Mouse (Mus musculus): ENCODE results near the gene Ahsg.

Ahsg gene

DNA sequence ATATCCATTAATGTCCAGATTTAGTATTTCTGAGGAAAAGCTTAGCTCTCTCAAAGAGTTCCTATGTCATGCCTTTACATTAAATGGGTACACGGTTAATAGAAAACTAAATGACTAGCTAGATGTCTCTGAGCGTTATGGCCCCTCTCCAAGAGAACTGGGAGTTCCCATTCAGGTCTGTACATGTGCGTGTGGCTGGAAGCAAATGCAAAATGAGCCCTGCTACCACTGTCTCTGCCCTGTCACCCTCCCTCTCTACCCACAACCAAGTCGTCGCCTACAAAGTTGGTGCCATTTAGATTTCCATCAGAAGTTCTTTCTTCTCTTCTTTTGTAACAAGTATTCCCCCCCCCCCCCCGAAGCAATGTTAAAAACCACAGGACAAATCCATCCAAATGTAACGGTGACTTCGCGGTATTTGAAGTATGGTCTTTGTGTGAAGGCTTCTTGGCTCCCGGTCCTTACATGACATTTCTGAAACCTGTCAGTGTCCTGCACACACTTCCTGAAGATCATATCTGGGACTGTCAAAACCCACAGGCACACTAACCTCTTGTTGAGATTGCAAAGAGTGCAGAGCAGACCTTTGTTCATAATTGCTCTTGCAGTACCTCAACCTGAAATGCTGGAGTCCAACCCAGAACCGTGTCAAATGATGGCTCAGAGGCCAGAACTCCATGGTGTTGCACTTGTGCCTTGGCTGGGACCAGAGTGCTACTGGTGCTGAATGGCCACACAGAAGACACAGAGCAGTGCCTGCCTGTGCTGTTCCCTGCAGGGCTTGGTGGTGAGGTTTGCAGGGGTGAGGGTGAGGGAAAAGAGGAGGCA, at the start of gene Ahsg:
Gene Ahsg (plus strand): TSS at position 595 of the 828 bp plus-strand sequence.
- in situ Hi-C loops (cut with MseI, MboI): no loop called here

DNA sequence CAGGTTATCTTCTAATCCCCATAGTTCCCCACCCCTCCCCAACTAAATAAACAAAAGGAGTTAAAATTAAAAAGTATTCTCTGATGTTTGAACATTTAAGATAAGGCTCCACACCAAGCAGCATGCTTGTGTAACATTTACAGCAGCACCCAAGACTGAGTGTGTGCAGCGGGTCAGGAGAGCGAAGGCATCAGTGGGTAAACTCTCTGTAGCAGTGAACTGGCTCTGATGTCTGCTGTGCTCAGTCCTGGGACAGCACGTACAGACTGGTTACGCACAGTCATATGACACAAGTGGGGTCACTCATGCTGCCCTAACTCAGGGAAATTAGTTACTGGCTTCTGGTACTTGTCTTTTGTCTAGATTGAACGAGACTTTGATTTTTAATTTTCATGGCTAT, 48.2 kb upstream of the Ahsg start:
- in situ Hi-C loops (cut with MseI, MboI): no loop called here

DNA sequence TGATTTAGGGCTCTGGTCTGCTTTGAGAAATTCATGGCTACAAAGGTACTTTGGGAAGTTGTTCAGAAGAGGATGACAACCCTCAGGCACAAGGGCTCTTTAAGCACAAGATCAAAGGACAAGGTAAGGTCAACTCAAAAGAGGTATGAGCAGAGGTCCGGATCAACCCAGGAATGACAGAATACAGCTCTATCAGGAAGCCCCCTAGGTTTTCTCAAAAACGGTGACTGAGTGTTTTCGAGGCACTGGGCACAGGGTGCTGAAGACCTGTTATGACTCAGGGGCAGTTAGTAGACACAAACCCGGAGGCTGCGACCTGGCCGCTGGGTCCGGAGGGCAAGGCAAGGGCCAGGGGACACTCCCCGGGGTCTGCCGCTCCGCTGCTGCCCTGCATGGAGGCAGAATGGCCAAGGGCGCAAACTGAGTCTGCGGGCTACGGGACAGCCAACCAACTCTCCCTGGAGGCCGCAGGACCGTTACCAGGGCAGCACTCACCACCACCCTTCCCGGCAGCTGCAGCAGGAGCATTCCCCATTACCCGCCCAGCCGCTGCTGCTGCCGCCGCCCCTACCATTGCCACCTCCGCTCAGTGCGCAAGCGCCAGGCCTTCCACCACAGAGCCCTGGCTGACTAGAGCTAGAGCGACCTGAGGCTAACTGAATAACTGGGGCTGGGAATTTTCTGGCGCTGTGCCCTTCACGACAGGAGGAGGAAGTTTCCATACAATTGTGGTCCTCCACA, 46.8 kb upstream of the Ahsg start:
- in situ Hi-C loops (cut with MseI, MboI): no loop called here

- in situ Hi-C loops (cut with MseI, MboI): no loop called here
Measured at GRCm38 (mm10) chr16:22844834-22845233, 46.2 kb upstream of the Ahsg start.

DNA sequence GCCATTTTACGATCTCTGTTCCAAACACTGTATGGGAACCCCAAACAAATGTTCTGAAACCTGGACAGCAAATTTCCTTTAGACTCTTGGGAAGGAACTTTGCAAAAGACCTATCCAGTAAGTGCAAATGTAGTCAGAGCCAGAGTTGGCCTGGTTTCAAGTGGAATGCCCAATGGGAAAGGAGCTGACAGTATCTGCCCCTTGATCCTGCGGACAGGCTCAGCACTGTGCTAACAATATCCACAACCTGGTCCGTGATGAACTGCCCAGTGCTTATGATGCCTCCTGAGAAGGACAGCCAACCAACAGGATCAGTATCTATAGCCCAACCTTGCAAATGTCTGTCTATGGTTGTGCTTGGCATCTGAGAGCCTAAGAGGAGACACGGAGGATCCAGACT, 45.6 kb upstream of the Ahsg start:
- in situ Hi-C loops (cut with MseI, MboI): no loop called here

GRCm38 (mm10) chr16:22847686-22848085, 43.4 kb upstream of the Ahsg start:
- in situ Hi-C loops (cut with MseI, MboI): no loop called here

DNA sequence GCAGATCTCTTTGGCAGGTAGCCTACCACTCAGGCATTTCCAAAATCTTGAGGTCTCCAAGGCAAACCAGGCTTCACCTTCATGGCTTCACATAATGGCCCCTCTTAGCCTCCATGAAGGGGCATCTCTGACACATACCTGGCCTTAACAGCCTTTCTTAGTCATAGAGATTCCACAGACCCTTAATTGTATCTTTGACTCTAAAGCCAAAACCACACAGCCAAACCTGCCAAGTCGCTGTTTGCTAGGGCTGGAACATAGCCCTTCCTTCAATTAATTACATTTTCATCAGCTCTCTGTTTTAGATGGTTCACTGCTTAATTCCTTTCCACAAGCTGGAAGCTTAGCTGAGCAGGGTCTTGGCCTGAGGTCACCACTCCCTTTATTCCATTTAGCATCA, 42.7 kb upstream of the Ahsg start:
- in situ Hi-C loops (cut with MseI, MboI): no loop called here

DNA sequence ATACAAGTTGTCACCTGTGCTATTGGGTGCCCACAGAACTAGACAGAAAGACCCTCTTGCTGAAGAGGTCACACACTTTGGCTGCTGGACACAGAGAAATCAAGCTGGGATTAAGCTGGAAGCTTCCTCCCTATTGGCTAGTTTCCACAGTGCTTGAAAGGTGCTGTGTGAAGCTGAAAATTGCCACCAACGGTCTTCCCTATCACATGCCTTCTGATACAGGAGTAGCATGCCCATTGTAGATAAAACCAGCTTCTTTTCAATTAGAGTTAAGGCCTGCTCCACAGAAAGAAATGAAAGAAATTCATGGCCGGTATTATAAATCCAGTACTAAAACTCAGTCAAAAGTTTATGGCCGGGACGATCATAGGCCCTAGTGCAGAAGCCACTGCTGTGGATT, 38.4 kb upstream of the Ahsg start:
- in situ Hi-C loops (cut with MseI, MboI): no loop called here

- in situ Hi-C loops (cut with MseI, MboI): no loop called here
Measured at GRCm38 (mm10) chr16:22856773-22857172, 34.3 kb upstream of the Ahsg start.

DNA sequence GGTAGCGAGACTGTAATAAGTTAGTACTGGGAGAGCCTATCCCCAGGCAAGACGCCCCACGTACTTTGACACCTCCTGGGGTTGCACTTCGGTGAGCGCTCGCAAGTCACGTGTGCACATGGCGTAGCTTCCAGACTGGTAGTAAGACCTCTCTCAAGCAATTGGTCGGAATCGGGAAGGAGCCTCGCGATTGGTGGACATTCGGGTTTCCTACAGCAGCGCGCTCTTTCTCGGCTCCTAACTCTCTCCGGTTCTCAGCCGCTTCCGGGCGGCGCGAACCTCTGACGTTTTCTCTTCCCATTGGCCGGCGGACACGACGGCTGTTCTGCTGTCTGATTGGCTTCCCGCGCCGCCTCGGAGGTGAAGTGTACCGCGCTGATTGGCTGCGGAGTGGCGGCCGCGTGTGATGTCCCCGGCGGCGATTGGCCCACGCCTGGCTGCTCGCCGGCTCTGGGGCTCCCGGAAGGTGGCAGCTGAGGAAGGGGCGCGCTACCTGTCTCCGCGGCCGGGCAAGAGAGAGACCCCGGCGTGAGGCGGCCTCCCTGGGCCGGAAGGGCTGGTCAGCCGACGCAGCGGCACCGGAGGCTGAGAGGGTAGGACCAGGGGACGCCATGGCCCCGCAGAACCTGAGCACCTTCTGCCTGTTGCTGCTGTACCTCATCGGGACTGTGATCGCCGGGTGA, 33.5 kb upstream of the Ahsg start, which contains the start of the genes Tbccd1 and Dnajb11:
Gene Tbccd1 (minus strand): TSS at position 239 of the 683 bp plus-strand sequence.
Gene Dnajb11 (plus strand): TSS at position 415 of the 683 bp plus-strand sequence.
- in situ Hi-C loops (cut with MseI, MboI): no loop called here

DNA sequence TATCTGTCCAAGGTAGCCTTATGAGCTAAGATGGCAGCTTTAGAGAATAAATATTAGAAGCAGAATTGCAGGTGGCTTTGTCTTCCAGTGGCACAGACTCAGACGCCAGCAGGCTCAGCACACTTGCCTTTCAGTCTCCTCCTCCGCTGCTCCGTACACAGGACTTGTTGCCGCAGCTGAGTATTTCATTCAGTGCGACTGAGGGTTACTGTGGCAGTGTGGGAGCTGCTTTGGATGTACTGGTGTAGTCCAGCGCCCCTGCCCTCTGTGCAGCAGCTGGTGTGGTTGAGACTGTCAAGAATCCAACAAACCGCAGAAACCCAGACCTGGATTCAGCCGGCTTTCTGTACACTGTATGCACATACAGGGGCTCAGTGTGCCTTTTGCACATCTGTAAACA, 18.7 kb upstream of the Ahsg start:
- in situ Hi-C loops (cut with MseI, MboI): loop anchor here in 1 of 2 experiments (10.0 kb wide), 2 partner anchors 172 to 262 kb away; no protein-coding TSS in a partner anchor

DNA sequence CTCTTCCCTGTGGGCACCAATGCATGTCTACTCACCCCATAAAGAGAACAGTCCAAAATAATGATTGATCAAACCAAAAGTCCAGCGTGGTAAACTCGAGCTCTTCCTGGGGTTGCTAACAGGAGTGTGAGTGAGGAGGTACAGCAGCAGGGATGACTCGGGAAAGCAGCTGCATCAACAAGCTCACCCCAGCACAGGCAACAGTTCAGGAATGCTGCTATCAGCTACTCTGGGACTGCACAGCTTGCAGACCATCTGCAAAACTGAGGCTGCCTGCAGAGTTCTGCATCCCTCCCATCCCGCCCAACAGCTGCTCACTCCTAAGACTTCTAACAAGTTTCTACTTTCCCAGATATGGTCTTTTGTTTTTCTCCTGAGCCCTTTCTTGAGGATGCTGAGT, 17.7 kb upstream of the Ahsg start:
- in situ Hi-C loops (cut with MseI, MboI): loop anchor here in 1 of 2 experiments (10.0 kb wide), 2 partner anchors 171 to 261 kb away; no protein-coding TSS in a partner anchor

DNA sequence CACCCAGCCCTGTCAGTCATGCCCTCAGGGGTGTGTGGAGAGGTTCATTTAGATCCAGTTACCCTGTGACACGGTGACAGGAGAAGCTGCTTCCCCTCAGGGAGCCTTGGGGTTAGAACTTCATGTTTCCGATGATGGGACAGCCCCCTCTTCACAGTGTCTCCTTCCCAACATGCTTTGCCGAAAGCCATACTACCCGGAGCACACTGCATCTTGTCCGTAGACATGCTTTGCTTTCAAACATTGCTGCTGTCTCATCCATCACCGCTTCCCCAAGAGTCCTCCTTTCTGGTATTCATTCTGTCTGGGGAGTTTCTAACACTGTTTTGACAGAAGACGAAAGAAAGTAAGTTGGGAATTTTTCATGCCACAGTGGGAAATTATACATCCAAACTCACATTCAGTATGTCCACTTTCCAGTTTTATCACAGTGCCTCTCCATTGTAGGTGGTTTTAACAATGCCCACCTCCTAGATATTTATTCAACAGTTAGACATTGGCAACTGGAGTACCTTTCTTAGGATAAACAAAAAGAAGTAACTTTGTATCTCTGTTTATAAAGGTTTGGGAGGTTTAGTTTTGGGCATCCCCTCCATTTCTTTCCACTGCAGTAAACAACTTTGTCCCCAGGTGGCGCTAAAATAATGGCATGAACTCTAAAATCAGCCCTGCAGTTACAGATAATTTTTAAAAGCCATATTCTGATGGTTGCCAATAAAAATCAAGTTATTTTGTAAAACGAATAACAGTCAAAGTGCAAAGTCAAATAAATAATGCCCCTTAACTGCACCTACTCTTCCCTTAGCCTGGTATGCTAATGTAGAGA, 14.6 kb upstream of the Ahsg start:
- in situ Hi-C loops (cut with MseI, MboI): loop anchor here (5.0 to 10.0 kb wide), 4 partner anchors 76 to 258 kb away; partner anchors contain the start of gene Hrg (in 2 of the 2)

- in situ Hi-C loops (cut with MseI, MboI): loop anchor here (5.0 to 10.0 kb wide), 4 partner anchors 74 to 257 kb away; partner anchors contain the start of gene Hrg (in 2 of the 2)
Measured at GRCm38 (mm10) chr16:22877660-22878390, 13.3 kb upstream of the Ahsg start.

- in situ Hi-C loops (cut with MseI, MboI): loop anchor here (5.0 to 10.0 kb wide), 4 partner anchors 74 to 256 kb away; partner anchors contain the start of gene Hrg (in 2 of the 2)
Measured at GRCm38 (mm10) chr16:22878716-22879115, 12.4 kb upstream of the Ahsg start.

DNA sequence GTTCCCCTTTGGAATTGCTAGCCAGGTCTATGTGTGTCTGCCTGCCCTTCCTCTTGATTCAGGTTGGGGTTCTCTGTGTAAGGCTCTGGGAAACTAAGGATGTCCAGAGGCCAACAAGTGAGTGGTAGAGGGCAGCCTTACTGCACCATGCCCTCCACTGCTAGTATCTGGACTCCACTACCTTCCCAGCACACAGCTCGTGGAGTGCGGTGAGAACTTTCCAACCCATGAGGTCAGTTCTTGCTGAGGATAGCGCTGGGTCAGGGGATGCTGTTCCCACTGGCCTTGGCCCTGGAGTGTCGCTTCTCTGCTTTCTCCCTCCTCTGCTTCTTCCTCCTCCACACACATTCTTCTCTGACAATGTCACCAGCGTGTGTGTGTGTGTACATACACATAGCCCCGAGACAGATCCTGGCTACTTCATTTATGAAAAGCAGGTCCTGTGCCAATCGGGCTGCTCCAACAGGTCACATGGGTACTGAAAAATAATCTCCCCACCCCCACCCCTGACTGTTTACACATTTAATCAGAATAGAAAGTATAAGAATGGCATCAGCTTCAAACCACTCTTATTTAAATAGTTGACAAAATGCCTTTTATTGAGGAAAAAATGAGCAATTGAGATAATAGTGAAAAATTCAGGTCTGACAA, 11.0 kb upstream of the Ahsg start:
- in situ Hi-C loops (cut with MseI, MboI): loop anchor here (5.0 to 10.0 kb wide), 4 partner anchors 72 to 255 kb away; partner anchors contain the start of gene Hrg (in 2 of the 2)

GRCm38 (mm10) chr16:22880900-22881299, 10.2 kb upstream of the Ahsg start:
- in situ Hi-C loops (cut with MseI, MboI): no loop called here

DNA sequence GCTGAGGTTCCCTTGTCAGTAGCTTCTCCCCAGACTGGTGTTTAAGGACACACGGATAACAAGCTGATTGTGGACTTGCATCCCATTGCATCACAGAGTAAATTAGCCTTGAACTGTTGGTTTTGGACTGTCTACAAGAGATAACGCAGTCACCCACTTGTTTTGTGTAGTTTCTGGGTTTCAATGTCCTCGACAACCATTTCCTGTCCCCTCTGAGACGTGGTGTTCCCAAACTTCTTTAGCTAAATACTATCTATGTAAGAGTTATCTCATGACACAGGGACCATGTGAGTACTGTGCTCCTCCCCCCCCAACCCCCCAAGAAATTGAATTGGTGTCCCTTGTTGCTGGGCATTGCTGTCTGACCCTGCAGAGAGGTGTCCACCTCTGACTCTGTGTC, 9.6 kb upstream of the Ahsg start:
- in situ Hi-C loops (cut with MseI, MboI): no loop called here

DNA sequence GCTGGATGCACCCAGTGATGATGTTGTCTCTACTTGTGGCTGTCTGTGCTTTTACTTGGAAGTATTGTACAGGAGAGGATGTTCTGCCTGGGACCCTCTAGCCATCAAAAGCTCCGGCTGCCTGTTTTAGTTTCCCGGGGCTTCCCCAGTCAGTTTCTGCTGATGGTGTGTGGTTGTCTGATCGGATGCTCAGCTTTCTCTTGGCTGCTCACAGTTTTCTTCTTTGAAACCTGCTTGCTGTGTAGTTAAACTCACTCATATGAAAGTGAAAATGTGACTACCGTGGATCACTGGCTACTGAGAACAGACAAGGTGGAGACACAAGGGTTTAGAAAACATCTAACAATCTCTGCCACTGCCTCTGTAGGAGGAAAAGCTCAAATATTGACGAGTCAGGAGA, 7.6 kb upstream of the Ahsg start:
- in situ Hi-C loops (cut with MseI, MboI): no loop called here
